Mouse (Mus musculus) lung, adult 18-20 months (tissue): Measurements from ENCODE around the gene Runx2.
A peak's percentile ranks its signal among the peaks of the same experiment; 100 is the strongest.

Experiments
- DNase-seq, 2 experiments: peaks; one replicate each; pipeline ENCODE4 v3.0.0; 2022; ENCODE audit warnings: mixed read lengths in 2 of 2

Runx2 gene

DNA sequence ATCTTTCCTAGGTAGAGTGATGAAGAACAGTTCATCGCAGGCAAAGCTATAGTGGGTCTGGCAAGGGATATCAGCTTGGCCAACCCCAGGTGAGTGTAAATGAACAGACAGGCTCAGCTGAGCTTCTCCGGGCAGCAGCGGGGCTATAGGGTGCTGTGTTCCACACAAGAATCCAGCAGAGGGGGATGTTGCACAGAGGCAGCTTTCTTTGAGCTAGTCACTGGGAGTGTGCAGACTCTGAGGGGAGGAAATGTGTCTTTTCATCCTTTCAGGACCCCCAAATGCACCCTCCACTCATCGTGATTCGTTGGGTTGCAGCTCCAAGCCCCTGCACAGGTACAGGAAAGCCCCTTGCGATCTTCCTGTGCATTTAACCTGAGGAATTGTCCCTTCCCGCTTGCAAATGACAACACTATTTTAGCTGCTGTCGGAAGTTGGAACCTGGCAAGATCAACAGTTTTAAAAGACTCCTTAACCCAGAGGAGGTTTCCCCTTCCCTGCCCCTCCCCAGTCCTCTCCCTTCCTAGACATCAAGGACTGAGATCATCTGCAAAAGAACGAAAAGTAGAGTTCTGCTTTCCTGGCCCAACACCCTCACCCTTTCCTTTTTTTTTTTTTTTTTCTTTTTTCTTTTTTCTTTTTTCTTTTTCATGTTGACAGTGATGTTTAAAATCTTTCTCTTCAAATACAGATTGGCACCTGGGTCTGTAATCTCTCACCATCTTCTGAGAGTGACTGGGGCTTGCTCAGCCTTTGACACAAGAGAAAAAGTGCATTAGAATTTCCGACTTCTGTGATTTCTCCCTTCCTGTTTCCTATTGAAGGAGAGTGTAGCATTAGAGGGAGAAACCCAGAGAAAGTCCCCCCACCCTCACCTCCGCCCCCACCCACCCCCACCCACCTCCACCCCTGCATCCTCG is 358.7 kb downstream of the Runx2 start:
- peak; percentile 24 to 33 for DNase-seq

DNA sequence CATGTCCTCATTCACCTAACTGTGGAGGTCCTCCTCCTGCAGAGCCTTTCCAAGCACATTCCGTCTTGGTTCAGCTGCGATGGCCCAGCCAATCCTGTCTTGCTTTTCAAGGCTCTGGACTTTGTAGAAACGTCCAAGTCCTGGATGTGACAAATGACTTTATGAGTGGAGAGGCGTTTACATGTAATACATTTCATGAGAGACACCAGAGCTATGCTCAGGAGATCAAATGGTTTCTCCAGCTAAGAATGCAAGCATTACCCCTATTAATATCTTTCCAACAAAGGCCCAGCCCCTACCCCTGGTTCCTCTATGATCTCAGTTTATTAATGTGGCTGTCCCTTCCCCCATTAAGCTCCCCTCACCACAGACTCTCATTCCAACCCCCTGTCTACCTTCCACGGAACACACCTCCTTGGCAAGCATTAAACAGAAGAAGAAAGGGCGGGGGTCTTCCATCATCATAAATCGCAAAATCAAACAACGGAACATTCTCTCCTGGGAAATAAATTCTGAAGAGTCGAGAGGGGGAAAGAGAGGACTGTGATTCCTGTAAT is 364.6 kb downstream of the Runx2 start:
- DNase-seq = no peak
